Mouse (Mus musculus): ENCODE measurements at regions not wholly inside any gene's neighbourhood (a gene's known extent, or its start where the extent isn't known, plus 50 kb on each side); places are given as distances from the start of the nearest gene placed in this dataset.
"Not testable (repeated sequence)": the region's sequence is repeated elsewhere in the genome, so short reads cannot be mapped to it uniquely, and the experiment has no call there.

DNA sequence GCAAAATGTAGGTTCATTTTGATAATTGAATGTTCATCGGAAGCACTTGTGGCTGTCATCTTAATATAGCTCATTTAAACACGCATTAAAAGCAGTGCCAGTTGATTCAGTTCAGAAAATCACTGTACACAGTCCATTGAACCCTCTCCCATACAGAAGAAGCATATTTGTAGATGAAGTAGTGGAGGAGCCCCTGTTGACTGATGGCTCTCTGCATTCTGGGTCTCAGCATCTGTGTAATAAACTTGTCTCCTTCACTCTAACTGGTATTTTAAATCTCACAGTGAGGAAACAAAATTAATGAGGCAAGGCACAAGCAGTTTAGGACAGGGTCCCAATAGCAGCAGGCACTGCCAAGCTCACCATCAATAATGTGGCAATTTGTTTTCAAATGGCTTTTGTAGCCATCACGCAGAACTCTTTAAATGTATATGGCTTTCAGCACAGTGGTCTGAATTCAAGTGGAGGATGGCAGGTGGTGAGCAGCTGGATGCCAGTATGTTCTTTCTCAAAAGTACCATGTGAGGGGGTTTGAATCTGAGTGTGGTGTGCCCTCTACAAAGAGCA, 302.8 kb upstream of the Sdr16c6 start:
- DNase-seq (ENCODE audit: low spot score in 2 of 2): no peak

DNA sequence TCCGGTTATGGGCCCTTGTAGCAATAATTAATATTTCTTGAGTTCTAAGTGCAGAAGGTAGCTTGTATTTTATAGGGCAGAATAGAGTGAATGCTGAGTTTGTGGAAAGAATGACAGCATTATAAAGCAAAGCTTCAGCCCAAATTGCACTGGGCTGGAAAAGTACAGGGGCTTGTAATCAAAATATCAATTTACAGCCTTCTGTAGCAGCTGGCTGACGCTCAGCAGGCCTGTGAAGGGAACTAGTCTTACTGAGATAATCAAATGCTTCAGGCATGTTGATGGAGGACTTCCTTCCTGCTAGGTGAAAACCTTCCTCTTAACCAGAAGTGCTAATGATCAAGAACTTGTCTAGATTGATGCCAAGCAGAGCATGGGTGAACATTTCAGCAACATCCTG, 257.9 kb upstream of the Sdr16c6 start:
- no peak for DNase-seq (ENCODE audit: low spot score in 2 of 2)

DNA sequence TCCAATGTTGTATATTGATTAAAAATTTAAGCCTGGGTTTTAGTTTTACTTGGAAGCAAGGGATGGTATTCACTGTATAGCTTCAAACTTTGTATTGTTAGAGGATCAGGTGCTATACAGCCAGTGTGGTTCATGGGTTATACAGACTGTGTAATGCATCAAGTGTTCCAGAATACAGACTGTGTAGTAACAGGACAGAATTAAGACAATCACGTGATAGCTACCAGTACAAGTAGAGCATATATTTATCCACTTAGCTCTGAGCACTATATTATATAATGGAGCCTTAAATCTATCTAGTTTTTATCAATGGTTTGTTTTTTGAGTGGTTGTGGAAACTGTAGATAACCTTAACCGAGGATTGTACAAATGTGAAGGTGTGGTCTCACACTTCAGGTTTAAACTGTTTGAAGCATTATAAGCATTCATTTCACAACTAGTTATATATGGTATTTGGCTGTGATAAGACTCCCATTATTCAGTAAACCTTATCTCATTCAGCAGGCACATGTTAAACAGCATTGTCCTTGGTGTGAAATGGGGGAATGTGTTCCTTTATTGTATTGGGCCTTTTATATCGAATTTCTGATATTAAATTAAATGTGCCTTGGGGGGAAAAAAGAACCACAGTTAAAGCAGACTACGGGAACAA, 256.3 kb upstream of the Sdr16c6 start:
- DNase-seq (ENCODE audit: low spot score in 2 of 2): no peak

DNA sequence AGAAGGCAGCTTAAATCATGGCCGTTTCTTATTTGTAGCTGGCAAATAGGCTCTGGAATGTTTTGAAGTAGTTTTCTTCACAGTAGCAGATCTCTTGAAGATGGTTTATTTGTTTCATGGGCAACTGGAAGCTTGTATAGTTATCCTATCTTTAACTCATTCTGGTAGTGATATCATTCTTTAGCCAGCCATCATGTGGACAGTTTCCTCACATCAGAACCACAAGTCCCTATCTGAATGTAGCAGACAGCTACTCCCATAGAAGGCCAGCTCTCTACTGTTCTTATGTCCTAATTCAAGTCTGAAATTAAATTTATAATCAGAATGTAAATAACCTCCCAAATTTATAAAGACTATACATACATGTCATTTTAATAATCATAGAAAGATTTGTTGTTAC, 253.8 kb upstream of the Sdr16c6 start:
- no peak for DNase-seq (ENCODE audit: low spot score in 2 of 2)

DNA sequence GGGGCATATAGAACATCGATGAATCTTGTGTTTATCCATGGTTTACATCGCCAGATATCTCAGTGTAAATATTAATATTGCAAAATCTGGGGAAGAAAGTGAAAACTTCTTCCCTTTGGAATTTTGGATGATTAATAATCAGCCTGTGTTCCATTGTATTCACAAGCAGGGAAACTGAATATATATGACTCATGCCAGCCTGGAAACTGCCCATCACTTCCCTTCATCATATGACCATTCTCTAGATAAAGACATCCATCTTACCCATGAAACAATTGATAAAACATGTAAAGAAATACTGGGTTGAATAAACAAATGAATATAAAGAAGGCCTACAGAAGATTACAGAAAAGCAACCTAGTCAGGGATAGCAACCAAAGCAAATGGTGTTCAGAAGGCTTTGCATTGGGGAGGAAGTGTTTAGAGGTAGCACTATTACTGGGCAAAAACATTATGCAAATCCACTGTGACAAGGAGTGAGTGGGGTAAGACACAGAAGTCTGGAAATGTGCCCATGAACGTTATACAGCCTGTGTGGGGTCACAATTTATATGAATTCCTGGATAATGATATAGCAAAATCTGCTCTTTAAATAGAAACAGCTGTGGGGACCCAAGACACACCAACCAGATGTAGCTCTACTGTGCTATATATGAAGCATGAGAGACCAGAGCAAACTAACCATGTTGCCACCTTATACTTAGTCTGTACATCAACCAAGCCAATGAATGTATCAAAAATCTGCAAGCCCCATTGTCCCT, 238.5 kb upstream of the Sdr16c6 start:
- DNase-seq (ENCODE audit: low spot score in 2 of 2): no peak

DNA sequence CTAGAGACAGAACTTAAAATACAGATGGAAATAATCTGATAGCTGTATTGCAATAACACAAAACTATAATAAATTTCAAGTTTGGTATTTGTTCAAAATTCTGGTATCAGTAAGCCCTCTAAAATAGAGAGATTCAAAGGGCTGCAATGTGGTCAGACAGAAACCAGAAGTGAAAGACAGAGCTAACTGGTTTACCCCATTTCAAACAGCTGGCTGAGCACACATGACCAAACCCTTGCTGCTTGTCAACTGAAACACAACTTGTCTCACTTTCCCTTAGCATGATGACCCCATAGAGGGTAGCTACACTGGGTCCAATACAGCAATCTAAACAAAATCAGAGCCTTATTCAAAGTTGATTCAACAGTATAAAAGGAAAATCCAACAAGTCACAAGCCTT, 234.2 kb upstream of the Sdr16c6 start:
- no peak for DNase-seq (ENCODE audit: low spot score in 2 of 2)

DNA sequence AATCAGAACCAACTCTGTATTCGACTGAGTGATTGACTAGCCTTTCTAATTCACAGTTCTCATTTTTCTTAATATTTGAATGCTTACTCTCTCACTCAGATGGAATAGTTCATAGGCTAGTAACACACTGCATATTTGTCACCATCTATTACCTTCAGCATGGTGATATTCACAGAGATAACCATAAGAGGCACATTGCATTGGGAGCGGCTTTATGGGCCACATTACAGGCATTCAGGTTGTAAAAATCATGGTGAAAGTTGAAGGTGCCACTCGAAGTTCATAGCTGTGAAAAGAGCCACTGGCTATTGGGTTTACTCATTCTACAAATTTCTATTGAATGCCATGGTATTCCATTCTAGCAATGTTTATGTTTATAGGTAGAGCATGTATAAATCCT, 229.6 kb upstream of the Sdr16c6 start:
- DNase-seq (ENCODE audit: low spot score in 2 of 2): no peak

DNA sequence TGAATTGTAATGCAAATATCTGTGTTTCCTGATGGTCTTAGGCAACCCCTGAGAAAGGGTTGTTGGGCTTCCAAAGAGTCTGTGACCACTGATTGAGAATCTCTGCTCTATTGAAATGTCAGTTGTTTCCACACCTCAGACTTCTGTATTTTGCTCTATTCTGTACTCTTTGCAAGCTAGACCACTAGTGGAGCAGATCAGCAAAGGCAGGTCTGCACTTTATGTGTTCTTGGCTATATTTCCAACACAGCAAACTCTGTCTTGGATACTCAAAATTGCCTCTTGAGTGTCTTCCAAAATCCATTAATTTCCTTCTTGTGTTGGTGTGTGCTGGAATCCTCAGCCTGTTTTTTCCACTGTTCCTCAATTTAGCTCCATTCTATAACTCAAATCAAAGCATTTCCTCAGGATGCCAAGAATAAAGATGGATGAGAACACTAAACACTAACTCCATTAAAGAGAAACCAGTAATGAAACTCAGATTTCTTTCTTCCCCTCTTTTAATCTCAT, 228.5 kb upstream of the Sdr16c6 start:
- no peak for DNase-seq (ENCODE audit: low spot score in 2 of 2)

DNA sequence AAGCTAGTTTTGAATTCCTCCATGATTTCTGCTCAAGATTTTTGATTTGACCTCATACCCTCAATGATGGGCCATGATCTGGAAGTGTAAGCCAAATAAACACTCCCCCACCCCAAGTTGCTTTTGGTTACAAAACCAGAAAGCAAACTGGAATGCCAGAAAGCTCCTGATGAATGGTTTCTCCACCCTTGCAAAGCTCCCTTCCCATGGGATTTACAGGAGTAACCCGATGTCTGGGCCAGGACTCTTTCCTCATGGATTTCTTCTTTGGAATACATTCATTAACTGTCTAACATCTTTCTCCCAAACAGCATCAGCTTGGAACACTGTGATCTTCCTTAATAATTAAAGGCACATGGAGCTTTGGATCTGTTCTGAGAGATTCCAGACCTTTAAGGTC, 227.3 kb upstream of the Sdr16c6 start:
- DNase-seq (ENCODE audit: low spot score in 2 of 2): no peak

DNA sequence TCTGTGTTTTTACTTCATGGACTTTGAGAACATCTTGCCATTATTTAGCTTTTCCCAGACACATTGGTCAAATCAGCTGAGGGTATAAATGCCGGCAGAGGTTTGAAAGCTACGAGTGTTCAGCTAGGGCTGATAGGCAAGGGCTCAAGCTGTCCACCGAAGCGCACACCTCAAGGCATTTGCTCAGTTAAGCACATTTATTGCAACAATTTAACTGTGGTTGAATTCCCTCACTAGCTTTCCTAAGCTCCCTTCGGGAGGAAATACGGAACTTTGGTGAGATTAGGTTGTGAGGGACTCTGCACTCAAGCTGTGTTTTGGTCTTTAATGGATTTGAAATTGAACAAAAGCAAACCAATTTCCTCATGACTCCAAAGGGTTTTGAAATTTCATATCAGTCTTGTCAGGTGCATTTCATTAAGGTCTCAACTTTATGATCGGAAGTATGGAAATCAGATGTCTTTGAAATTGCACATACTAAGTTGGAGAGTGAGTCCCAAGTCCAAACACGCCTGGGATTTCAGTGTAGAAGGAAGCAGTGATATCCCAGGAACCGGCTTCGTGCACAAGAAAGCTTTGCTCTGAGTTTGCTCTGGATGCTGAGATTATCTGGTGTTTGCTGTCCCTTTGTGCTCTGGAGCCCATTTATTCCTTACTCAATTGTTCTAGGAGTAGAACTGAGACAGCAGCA, 223.0 kb upstream of the Sdr16c6 start:
- DNase-seq (ENCODE audit: low spot score in 2 of 2): no peak

DNA sequence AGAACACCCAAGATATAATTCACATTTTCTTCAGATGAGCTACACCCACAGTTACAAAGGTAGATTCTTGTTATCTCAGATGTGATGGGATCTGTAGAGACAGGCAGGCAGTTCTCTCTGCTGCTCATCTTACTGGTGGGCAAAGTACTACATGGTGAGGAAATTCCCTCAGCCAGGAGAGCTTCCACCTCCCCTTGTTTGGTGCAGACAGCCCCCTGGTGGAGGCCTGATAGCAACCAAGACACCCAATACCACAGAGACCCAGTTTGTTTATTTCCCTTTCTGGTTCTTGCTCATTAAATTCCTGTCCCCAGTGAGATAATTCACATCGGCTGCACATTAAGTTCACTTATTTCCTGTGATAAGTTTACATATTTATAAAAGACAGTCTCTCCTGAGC, 222.3 kb upstream of the Sdr16c6 start:
- no peak for DNase-seq (ENCODE audit: low spot score in 2 of 2)

DNA sequence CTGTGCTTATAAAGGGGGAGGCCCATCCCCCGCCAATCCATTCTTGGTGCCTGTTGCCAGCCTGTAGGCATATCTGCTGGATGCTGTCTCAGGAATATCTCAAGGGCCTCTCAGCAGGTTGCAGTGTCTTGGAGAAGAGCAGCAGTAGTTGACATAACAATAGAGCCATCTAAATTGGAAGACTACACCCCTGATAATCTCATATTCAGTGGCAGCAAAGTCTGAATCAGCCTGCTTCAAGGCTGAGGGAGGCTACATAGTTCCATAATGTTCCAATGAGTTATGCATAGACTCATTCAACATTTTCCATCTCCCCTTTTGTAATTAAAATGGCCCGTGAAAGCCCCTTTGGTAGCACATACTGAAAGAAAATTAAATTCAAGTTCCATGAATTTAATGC, 172.3 kb upstream of the Sdr16c6 start:
- DNase-seq (ENCODE audit: low spot score in 2 of 2): no peak

DNA sequence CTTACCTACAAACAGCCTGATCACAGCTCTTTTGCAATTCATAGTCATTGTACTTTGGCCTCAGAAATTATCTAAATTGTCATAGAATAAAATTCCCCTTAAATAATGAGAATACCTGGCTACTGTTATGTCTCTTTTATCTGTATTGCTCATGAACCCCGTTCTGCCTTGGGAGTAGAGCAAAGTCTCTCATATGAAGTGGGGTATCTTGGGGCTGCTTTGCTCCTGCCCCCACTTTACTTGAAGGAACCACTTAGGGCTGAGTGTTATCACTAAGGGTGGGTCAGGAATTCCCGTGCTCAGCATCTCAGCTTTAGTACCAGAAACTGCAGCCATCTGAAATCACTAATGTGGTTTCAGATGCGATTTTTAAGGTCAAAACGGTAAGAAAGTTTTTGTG, 170.3 kb upstream of the Sdr16c6 start:
- no peak for DNase-seq (ENCODE audit: low spot score in 2 of 2)

DNA sequence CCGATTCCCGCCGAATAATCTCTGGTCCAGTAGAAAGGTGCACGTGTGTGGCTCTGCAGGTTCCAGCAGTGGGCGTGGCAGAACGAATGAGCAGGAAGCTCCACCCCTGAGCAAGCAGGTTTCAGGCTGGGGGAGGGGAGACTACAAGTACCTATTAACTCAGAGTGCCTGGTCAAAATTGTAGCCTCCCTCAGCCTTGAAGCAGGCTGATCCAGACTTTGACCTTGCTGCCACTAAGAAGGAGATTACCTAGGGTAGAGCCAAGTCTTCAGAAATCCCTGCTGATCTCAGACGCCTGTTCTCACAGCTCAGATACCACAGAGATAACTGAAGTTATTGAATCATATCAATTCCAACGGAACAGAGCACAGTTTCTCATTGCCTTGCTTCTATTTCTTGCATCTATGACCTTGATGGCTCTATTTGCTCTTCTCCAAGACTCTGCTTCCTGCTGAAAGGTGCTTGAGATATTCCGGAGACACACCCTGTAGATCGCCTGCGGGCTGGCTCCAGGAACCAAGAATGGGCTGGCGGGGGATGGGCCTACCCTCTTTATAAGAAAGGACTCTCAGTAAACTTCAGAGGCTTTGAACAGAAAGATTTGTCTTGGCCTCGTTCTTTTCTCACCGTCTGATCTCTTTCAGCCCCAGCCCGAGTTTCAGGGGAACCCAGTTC, 165.1 kb upstream of the Sdr16c6 start:
- not testable (repeated sequence) for DNase-seq (ENCODE audit: low spot score in 2 of 2)

DNA sequence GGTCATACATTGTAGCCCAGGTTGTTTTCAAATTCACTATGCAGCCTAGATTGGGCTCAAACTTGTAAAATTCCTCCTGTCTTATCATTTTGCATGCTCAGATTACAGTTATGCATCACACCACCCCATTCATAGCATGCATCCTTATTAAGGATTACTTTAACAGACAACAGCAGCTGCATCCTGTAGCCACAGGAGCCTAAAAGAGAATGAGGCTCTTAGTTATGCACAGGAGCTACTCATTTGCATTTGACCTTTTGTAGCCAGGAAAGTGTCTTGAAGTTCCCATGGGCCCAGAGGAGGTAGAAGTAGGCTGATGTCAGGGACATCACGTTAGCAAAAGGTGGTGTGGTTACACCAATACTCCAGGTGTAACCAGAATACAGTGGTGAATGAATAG, 148.9 kb upstream of the Sdr16c6 start:
- DNase-seq (ENCODE audit: low spot score in 2 of 2): no peak

DNA sequence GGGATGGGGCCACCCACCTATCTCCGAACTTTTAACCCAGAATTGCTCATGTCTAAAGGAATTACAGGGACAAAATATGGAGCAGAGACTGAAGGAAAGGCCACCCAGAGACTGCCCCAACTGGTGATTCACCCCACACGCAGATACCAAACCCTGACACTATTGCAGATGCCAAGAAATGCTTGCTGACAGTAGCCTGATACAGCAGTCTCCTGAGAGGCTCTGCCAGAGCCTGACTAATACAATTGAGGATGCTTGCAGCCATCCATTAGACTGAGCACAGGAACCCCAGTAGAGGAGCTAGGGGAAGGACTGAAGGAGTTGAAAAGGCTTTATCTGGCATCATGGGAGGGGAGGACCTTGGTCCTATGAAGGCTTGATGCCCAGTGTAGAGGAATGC, 142.4 kb upstream of the Sdr16c6 start:
- DNase-seq (ENCODE audit: low spot score in 2 of 2): no peak

DNA sequence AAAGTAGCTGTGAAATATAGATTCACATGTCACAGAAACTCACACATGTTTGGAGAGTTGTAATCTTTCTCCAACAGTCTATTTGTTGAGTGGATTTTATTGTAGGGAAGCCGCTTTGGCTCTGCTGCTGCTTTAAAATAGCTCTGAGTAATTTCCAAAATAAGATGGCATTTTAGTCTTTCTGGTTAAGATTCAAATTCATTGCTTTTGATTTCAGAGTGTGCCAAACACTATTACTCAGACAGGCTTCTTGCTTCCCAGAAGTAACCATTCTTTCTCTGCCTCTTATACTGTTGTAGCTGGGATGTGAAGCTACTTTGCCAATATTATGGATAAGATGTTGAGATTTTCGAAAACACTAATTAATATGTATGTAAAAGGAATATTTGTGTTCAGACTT, 134.6 kb upstream of the Sdr16c6 start:
- no peak for DNase-seq (ENCODE audit: low spot score in 2 of 2)

DNA sequence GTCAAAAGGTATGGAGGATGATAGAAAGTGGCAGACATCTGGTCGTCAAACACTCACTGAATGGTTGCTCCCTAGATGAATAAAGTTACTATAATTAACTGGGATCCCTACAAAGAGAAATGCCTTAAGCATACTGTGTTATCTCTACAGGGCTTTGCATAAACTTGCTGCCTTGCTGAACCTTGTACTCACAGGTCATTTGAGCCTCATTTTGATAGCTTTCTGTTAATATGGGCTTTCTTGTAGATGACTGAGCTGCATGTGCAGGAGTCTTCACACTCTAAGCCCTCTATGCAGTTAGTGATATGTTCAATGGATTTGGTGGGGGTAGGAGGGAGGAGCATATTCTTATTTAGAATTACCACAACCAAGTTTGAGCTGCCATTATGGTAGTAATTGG, 127.8 kb upstream of the Sdr16c6 start:
- no peak for DNase-seq (ENCODE audit: low spot score in 2 of 2)

DNA sequence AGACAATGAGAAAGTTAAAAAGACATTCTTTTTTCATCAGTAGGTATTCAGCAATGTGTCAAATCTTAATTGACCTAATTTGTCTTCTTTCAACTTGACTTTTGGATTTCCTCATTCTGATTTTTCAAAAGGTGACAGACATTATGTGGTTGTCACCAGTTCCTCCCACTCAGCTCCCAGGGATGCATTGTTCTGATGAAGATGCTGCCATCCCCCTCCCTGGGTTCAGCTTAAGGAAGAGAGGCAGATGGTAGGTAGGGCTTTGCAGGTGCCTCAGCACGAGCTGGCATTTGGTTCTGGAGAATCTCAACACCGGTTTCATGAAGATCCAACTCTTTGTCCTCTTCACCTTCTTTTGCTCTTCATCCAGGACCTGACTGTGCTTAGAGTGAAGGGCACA, 122.0 kb upstream of the Sdr16c6 start:
- no peak for DNase-seq (ENCODE audit: low spot score in 2 of 2)

DNA sequence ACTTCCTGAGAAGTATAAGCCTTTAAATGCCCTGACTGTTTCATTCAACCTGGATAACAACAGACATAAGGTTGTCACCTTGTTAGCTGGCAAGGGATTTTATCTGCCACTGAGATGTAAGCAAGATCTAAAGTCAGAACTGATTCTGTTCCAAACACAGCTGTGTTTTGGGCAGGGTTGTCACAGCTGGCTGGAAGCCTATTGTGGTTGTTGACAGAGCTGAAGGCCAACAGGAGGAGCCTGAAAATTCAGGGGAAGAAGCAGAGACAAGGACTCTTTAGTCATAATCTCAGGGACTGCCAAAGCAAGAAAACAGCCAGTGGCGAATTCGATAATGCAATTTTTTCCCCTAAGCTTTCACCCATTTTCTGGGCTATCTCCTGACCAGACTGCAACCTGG, 118.5 kb upstream of the Sdr16c6 start:
- DNase-seq (ENCODE audit: low spot score in 2 of 2): no peak

DNA sequence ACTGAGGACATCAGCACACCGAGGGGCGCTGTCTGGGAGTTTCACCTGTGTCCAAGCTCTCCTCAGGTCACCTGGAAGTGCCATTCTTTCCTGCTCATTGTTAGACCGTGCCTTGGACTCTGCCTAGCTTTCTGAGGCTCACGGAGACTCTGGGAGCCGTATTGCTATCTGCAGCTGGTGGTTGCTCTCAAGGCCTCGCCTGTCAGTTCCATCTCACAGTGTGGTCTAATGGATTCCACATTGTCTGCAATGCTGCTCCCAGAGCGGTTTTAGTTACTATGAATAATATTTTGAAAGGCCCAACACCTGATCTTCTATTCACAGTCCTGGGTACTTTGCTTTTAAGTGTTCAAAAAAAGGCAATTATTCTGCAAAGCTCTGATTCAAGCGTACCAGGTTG, 117.9 kb upstream of the Sdr16c6 start:
- DNase-seq (ENCODE audit: low spot score in 2 of 2): no peak
